Mouse (Mus musculus) brain, embryonic 14.5 days (tissue): ENCODE measurements around the gene Trpv6.

Experiments used
- CTCF ChIP-seq: fragments of 200-500 bp; IDR thresholded peaks from 2 replicates; pipeline ENCODE4 v1.5.1; 2012; ENCODE audit warnings: inconsistent platforms, mild to moderate bottlenecking, moderate library complexity, borderline replicate concordance; ENCODE audit not compliant: insufficient read depth, insufficient read length; ENCODE audit errors: extremely low read depth
- POLR2A ChIP-seq: fragments of 200-500 bp; IDR thresholded peaks from 2 replicates; pipeline ENCODE4 v1.6.1; 2012; ENCODE audit warnings: mild to moderate bottlenecking, inconsistent platforms, borderline replicate concordance; ENCODE audit not compliant: poor library complexity, insufficient read depth, insufficient read length, severe bottlenecking; ENCODE audit errors: extremely low read depth

GRCm38 (mm10) chr6:41640449-41640848, 4.2 kb upstream of the Trpv6 start:
- TF ChIP-seq CTCF (no peak), POLR2A (no peak)
